Mouse (Mus musculus) neural tube, embryonic 11.5 days (tissue): ENCODE measurements at regions not wholly inside any gene's neighbourhood (a gene's known extent, or its start where the extent isn't known, plus 50 kb on each side); places are given as distances from the start of the nearest gene placed in this dataset.

Experiments used
- ATAC-seq: fragments of 200-750 bp; cut with Nextera tagmentation; 2 replicates; pipeline ENCODE4 v1.8.0; 2017; ENCODE audit warnings: moderate number of reproducible peaks, mild to moderate bottlenecking, moderate TSS enrichment, moderate library complexity; ENCODE audit not compliant: insufficient read depth, low FRiP score, low TSS enrichment
- DNase-seq: peaks from one replicate; pipeline ENCODE4 v3.0.0-alpha.2; 2015; ENCODE audit warnings: low spot score
- H3K27ac ChIP-seq: fragments of 300-500 bp; sonication (generic); 2 replicates; pipeline ENCODE4 v1.5.1; 2014; ENCODE audit warnings: low read depth, mild to moderate bottlenecking, low read length
- H3K27me3 ChIP-seq: fragments of 300-500 bp; sonication (generic); 2 replicates; pipeline ENCODE4 v1.6.1; 2014; ENCODE audit warnings: mild to moderate bottlenecking, low read length, mixed read lengths; ENCODE audit not compliant: control insufficient read depth, insufficient read depth
- H3K36me3 ChIP-seq: fragments of 300-500 bp; sonication (generic); 2 replicates; pipeline ENCODE4 v1.6.1; 2014; ENCODE audit warnings: mild to moderate bottlenecking, low read length, moderate library complexity, mixed read lengths; ENCODE audit not compliant: control insufficient read depth, insufficient read depth
- H3K4me1 ChIP-seq: fragments of 300-500 bp; sonication (generic); 2 replicates; pipeline ENCODE4 v1.6.1; 2014; ENCODE audit warnings: low read length, mixed read lengths; ENCODE audit not compliant: control insufficient read depth, insufficient read depth
- H3K4me2 ChIP-seq: fragments of 300-500 bp; sonication (generic); 2 replicates; pipeline ENCODE4 v1.6.1; 2014; ENCODE audit warnings: low read depth, mild to moderate bottlenecking, moderate library complexity
- H3K4me3 ChIP-seq: fragments of 300-500 bp; sonication (generic); 2 replicates; pipeline ENCODE4 v1.5.1; 2014; ENCODE audit warnings: low read depth, low read length
- H3K9ac ChIP-seq: fragments of 300-500 bp; sonication (generic); 2 replicates; pipeline ENCODE4 v1.6.1; 2014; ENCODE audit warnings: mild to moderate bottlenecking, low read length
- H3K9me3 ChIP-seq: fragments of 300-500 bp; sonication (generic); 2 replicates; pipeline ENCODE4 v1.6.1; 2016; ENCODE audit warnings: low read length; ENCODE audit not compliant: control insufficient read depth
- WGBS: fragments of 180-500 bp; shearing (Covaris S2); extraction: QIAGEN DNeasy Blood & Tissue Kit; methylation state at CpG from one replicate; pipeline ENCODE4 v1.1.7; 2014; 5-methylcytosine and 5-hydroxymethylcytosine counted together

GRCm38 (mm10) chr11:17733075-17733474, 220.6 kb downstream of the Etaa1 start:
- no peaks in the 10 kb centered on the region for H3K4me1 ChIP-seq
- H3K4me2 ChIP-seq: no peak overlapping the region
- no peak overlapping the region for H3K27ac ChIP-seq
- H3K4me3 ChIP-seq: no peak overlapping the region
- ATAC-seq: no peak
- no peak for DNase-seq
- H3K9ac ChIP-seq: no peak overlapping the region
- H3K9me3 ChIP-seq: no peaks in the 10 kb centered on the region
- H3K36me3 ChIP-seq: no peaks in the 10 kb centered on the region
- WGBS: 91% methylated on average over 4 of the region's 4 CpGs
- H3K27me3 ChIP-seq: no peaks in the 10 kb centered on the region

GRCm38 (mm10) chr11:17734519-17734918, 219.2 kb downstream of the Etaa1 start:
- 80% methylated on average over 2 of the region's 2 CpGs for WGBS
- H3K4me2 ChIP-seq: no peak overlapping the region
- H3K4me3 ChIP-seq: no peak overlapping the region
- no peak for ATAC-seq
- H3K9me3 ChIP-seq: no peaks in the 10 kb centered on the region
- H3K9ac ChIP-seq: no peak overlapping the region
- H3K4me1 ChIP-seq: no peaks in the 10 kb centered on the region
- H3K36me3 ChIP-seq: no peaks in the 10 kb centered on the region
- no peak for DNase-seq
- no peaks in the 10 kb centered on the region for H3K27me3 ChIP-seq
- no peak overlapping the region for H3K27ac ChIP-seq

GRCm38 (mm10) chr11:17738879-17739278, 214.8 kb downstream of the Etaa1 start:
- H3K4me1 ChIP-seq: no peaks in the 10 kb centered on the region
- WGBS: 39% methylated on average over 5 of the region's 5 CpGs
- no peaks in the 10 kb centered on the region for H3K27me3 ChIP-seq
- no peak overlapping the region for H3K9ac ChIP-seq
- DNase-seq (no peak), ATAC-seq (no peak)
- no peaks in the 10 kb centered on the region for H3K36me3 ChIP-seq
- no peak overlapping the region for H3K4me3 ChIP-seq
- no peak overlapping the region for H3K27ac ChIP-seq
- no peaks in the 10 kb centered on the region for H3K9me3 ChIP-seq
- no peak overlapping the region for H3K4me2 ChIP-seq

GRCm38 (mm10) chr11:17743821-17744220, 209.9 kb downstream of the Etaa1 start:
- no peak for ATAC-seq
- Histone ChIP-seq H3K9ac (no peak overlapping the region), H3K27me3 (no peaks in the 10 kb centered on the region), H3K4me1 (no peaks in the 10 kb centered on the region), H3K9me3 (no peaks in the 10 kb centered on the region), H3K4me2 (no peak overlapping the region), H3K4me3 (no peak overlapping the region), H3K36me3 (no peaks in the 10 kb centered on the region), H3K27ac (no peak overlapping the region)
- no peak for DNase-seq
- 90% methylated on average over 1 of the region's 1 CpGs for WGBS

- Histone ChIP-seq H3K9ac (no peak overlapping the region), H3K4me3 (no peak overlapping the region), H3K27me3 (no peaks in the 10 kb centered on the region), H3K4me2 (no peak overlapping the region), H3K4me1 (no peaks in the 10 kb centered on the region), H3K36me3 (no peaks in the 10 kb centered on the region), H3K27ac (no peak overlapping the region), H3K9me3 (no peaks in the 10 kb centered on the region)
- 10% methylated on average over 6 of the region's 6 CpGs for WGBS
- peak; percentile 35 for DNase-seq
- 0 out of 2 replicates have a peak, but pooled peaks have one; percentile 53 for ATAC-seq
These were observed 203.3 kb downstream of the Etaa1 start for GRCm38 (mm10) chr11:17750345-17750744.

GRCm38 (mm10) chr11:17759224-17759623, 194.5 kb downstream of the Etaa1 start:
- H3K36me3 ChIP-seq: no peaks in the 10 kb centered on the region
- no peaks in the 10 kb centered on the region for H3K4me1 ChIP-seq
- no peak overlapping the region for H3K9ac ChIP-seq
- DNase-seq (no peak), ATAC-seq (no peak)
- H3K4me2 ChIP-seq: no peak overlapping the region
- H3K4me3 ChIP-seq: no peak overlapping the region
- no peaks in the 10 kb centered on the region for H3K27me3 ChIP-seq
- H3K27ac ChIP-seq: no peak overlapping the region
- H3K9me3 ChIP-seq: no peaks in the 10 kb centered on the region
- WGBS: 59% methylated on average over 2 of the region's 2 CpGs

- ATAC-seq (no peak), DNase-seq (no peak)
- H3K27ac ChIP-seq: no peak overlapping the region
- H3K27me3 ChIP-seq: no peaks in the 10 kb centered on the region
- H3K36me3 ChIP-seq: no peaks in the 10 kb centered on the region
- no peak overlapping the region for H3K4me2 ChIP-seq
- H3K4me1 ChIP-seq: no peaks in the 10 kb centered on the region
- no peak overlapping the region for H3K4me3 ChIP-seq
- H3K9ac ChIP-seq: no peak overlapping the region
- H3K9me3 ChIP-seq: no peaks in the 10 kb centered on the region
- WGBS: 38% methylated on average over 1 of the region's 1 CpGs
These were observed 190.3 kb downstream of the Etaa1 start for GRCm38 (mm10) chr11:17763411-17763810.

- ATAC-seq (no peak), DNase-seq (no peak)
- H3K4me2 ChIP-seq: no peak overlapping the region
- H3K27ac ChIP-seq: no peak overlapping the region
- no peaks in the 10 kb centered on the region for H3K27me3 ChIP-seq
- H3K36me3 ChIP-seq: no peaks in the 10 kb centered on the region
- H3K4me3 ChIP-seq: no peak overlapping the region
- H3K4me1 ChIP-seq: no peaks in the 10 kb centered on the region
- H3K9me3 ChIP-seq: no peaks in the 10 kb centered on the region
- no peak overlapping the region for H3K9ac ChIP-seq
These were observed 189.5 kb downstream of the Etaa1 start for GRCm38 (mm10) chr11:17764146-17764545.

GRCm38 (mm10) chr11:17768345-17768759, 185.3 kb downstream of the Etaa1 start:
- H3K9me3 ChIP-seq: no peaks in the 10 kb centered on the region
- no peaks in the 10 kb centered on the region for H3K4me1 ChIP-seq
- no peaks in the 10 kb centered on the region for H3K36me3 ChIP-seq
- H3K9ac ChIP-seq: no peak overlapping the region
- ATAC-seq (no peak), DNase-seq (no peak)
- H3K27me3 ChIP-seq: no peaks in the 10 kb centered on the region
- H3K4me3 ChIP-seq: no peak overlapping the region
- no peak overlapping the region for H3K27ac ChIP-seq
- H3K4me2 ChIP-seq: no peak overlapping the region
